Mouse (Mus musculus) megakaryocyte, embryonic 14.5 days (primary cell): ENCODE data around the gene Hnf1a.
"Not testable (repeated sequence)": the region's sequence is repeated elsewhere in the genome, so short reads cannot be mapped to it uniquely, and the experiment has no call there.

Experiments used
- FLI1 ChIP-seq: IDR thresholded peaks from 2 replicates; pipeline ENCODE4 v1.6.1; 2012; ENCODE audit warnings: low read length, inconsistent platforms, mixed read lengths
- GATA1 ChIP-seq: IDR thresholded peaks from 3 replicates; pipeline ENCODE4 v1.6.1; 2012; ENCODE audit warnings: mixed read lengths, low read length, inconsistent platforms, borderline replicate concordance

GRCm38 (mm10) chr5:114941138-114941537 is 29.8 kb downstream of the Hnf1a start:
- not testable (repeated sequence) for TF ChIP-seq GATA1, FLI1
